Mouse (Mus musculus) CH12F3 (cell line): ENCODE results near the gene Efhd2.

Experiments
- in situ Hi-C: fragments of 300-500 bp; cut with MboI; formaldehyde crosslinking; loops from 2 replicates; pipeline ENCODE4 v1.14.3; 2020; ENCODE audit warnings: low sequenced_read_pairs

Efhd2 gene

GRCm38 (mm10) chr4:141881289-141881914, 6.7 kb upstream of the Efhd2 start:
- in situ Hi-C loops, result no loop called here

DNA sequence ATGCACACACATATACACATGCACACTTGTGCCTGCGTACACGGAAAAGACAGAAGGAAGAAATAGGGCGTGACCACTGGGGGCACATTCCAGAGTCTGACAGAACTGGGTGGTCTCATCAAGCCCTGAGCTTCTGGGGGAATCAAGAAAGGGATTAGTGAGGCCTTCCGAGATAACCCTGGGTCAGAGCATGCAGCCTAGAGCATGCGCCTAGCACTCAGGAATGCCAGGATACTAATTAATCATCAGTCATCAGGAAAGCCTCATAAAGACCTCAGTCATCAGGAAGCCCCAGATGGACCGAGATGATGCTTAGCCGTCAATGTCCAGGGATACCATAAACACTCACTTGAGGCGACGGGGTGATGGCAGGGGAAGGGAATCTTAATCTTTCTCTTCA, 5.2 kb upstream of the Efhd2 start:
- in situ Hi-C loops, result no loop called here

- in situ Hi-C loops, result no loop called here
These were observed 4.4 kb upstream of the Efhd2 start for GRCm38 (mm10) chr4:141879074-141879473.

DNA sequence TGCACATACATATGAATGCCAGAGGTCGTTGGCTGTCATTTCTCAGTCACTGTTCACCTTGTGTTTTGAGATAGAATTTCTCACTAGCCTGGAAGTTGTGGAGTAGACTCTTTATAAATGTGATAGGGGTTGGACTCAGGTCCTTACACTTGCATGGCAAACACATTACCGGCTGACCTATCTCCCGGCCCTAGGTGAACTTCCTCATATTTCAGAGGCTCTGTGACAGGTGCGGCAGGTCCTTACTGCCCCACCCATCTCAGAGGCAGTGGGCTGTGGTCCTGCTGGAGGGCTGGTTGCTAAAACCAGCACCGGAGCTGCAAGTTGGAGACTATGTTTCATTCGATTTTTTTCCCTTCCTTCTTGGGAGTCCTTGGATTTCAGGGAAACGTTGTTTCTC, 3.9 kb upstream of the Efhd2 start:
- in situ Hi-C loops, result no loop called here

GRCm38 (mm10) chr4:141875481-141876108, 875 bp upstream of the Efhd2 start:
- in situ Hi-C loops, result no loop called here

DNA sequence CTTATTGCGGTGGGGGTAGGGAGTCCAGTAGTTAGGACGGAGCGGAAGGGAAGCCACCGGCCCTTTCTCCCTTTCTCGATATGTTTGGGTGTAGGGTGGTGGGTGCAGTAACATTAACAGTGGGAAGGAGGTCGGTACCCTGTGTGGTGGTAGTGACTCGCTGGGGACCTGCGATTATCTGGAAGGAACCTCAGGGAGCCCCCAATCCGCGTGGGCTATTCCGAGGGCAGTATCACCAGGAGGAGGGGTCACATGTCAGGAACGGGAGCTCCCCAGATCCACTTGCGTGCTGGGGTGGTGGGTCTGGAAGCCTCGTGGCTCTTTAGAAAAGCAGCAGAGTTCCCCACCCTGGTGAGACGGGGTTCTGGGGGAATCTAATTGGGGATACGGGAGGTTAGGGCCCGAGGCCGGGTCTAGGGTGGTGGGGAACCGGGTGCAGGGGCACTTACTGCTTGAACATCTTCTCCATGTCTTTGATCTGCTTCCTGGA, 564 bp downstream of the Efhd2 start:
- in situ Hi-C loops, result no loop called here

- in situ Hi-C loops, result no loop called here
These were observed 1.7 kb downstream of the Efhd2 start for GRCm38 (mm10) chr4:141872977-141873376.

DNA sequence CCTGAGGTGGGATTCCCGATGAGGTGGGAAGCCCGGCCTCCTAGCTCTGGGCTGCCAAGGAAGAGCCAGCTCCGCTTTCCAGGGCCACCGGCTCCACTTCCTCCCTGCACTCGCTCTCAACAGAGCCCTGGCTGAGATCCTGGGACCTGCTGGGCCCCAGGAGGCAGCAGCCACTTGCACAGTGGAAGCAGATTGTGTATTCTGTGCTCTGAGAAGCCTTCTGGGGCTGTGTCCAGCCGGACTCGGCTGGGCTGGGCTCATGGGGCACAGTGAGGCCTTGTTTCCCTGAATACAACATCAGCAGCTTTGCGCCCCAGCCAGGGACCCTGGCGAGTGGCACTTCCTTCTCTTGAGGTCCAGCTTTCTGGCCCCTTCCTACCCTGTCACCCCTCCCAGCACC, 2.8 kb downstream of the Efhd2 start:
- in situ Hi-C loops, result no loop called here

DNA sequence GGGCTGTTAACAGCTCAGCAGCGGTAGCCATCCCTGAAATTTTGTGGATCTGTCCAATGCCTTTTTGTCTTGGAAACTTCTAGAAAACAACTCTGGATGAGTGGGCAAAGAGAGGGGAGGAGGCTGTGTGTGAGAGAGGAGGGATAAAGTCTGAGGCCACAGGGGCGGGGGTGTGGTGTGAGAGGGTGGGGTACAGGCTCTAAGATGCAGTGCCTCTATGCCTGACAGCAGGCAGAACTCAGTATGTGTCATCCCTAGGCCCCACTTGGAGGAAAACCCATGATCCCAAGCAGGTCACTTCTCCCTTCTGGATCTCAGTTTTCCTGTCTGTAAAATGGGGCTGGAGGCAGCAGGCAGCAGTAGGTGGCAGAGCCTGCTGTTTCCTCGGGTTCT, 3.4 kb downstream of the Efhd2 start:
- in situ Hi-C loops, result no loop called here

- in situ Hi-C loops, result no loop called here
These were observed 3.9 kb downstream of the Efhd2 start for GRCm38 (mm10) chr4:141870666-141871332.

- in situ Hi-C loops, result no loop called here
These were observed 5.1 kb downstream of the Efhd2 start for GRCm38 (mm10) chr4:141869436-141870215.

DNA sequence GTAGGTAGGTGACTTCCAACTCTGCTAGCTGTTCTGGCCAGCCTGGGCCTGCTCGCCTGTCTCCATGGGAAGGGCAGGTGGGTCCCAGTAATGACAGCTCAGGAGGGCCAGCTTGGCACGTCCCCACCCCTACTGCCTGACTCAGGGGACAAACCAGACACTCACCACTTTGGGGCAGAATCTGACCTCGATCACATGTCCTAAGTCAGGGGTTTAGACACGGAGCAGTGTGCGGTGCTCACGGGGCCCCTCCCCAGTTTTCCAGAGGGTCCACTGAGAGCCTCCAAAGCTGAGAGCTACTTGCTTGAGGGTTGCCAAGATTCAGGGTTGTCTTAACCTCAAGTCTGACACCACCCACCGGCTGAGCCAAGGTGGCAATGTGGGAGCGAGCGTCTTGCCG, 6.7 kb downstream of the Efhd2 start:
- in situ Hi-C loops, result no loop called here

DNA sequence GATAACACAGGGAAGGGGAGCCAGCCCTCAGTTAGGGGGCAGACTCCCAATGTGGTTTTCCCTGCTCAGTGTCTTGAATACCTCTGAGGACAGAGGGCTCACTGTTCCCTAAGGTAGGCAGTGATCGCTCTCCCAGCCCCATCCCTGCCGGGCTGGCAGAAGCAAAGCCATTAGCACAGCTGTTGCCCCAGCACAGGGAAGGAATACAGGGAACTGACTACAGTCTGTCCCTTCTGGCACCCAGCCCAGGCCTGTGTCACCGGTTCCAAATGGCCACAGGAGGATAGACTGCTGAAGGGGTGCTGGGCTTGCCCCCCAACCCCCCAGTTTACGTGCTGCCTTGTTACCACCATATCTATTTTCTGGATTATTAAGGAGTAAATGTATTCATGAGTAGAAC, 7.2 kb downstream of the Efhd2 start:
- in situ Hi-C loops, result no loop called here

DNA sequence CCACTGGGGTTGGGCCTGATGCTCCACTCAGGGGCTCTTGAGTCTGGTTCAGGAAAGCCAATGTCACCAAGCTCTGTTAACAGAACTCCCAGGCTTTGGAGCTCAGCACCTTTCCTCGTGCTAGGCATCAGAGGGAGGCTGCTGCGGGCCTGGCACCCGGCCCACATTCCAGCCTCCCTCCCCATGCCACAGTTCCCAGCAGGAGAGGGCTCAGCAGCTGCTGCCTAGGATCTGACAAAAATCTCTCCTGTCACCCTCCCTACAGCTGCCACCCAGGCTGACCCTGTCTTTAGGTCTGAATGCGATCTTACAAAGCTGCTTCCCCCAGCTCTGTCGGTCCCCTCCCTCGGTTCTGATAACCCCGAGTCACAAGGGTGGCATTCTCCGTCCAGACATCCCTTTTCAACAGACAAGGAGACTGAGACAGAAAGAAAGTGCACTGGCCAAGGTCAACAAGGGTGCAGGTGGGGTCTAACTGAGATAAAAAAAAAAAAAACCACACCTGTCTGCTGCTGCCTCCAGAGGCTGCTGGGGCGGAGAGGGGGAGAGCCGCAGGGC, 7.7 kb downstream of the Efhd2 start:
- in situ Hi-C loops, result no loop called here

DNA sequence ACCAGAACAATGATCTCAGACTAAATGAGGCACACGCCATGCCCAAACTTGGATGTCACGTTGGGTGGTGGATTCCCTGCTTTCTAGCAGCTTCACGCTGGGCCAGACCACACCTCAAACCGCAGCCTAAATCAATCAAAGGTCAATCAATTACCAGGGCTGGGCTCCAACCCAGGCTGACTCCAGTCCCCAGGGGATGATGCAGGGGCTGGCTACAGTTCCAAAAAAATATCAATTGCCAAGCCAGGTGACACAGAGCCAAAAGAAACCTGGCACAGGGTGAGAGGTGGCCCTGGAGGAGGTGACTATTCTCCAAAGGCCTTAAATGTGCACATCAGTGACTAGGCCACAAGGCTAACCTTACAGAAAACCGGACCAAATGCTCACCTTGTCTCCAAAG, 9.1 kb downstream of the Efhd2 start:
- in situ Hi-C loops, result no loop called here

DNA sequence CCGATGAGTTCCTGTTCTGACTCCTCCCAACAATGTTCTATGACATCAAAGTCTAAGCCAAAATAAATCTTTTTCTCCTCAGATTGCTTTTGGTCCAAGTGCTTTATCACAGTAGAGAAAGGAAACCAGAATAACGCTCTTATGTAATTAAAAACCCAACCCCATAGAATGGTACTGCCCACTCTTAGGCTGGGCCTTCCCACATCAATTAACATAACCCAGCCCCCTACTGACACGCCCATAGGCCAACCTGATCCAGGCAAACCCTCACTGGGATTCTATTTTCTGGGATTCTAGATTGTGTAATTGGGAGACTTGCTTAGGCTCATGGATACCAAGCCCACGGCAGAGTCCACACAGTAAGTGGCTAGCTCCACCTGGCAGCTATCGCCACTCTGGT, 9.7 kb downstream of the Efhd2 start:
- in situ Hi-C loops, result no loop called here

DNA sequence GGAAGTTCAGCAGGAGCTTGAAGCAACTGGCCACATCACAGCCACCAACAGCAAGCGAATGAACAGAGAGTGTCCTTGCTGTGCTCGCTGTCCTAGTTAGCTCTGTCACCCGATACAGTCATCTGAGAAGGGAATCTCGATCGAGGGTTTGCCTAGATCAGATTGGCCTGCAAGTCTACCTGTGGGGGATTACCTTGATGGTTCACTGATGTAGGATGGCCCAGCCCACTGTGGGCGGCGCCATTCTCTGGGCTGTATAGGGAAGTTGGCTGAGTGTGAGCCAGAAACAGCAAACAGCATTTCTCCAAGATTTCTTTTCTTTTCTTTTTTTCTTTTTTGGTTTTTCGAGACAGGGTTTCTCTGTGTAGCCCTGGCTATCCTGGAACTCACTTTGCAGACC, 10.2 kb downstream of the Efhd2 start:
- in situ Hi-C loops, result no loop called here

GRCm38 (mm10) chr4:141863726-141864280, 10.9 kb downstream of the Efhd2 start:
- in situ Hi-C loops, result no loop called here

DNA sequence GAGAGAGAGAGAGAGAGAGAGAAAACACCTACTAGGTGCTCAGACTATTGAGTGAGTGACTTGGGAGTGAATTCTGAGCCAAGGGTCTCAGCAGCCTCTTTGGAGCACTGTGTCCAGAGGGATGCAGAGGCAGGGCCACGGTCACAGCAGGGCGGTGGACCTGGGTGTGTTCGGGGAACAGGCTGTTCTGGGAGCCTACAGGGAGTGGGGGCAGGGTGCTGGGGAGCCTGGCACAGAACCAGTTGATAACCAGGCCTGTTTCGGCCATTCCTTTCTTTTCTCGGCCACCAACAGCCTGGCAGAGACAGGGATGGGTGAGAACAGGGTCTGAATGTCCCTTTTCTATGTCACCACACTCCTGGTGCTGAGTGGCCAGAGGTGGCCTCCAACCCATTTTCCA, 11.9 kb downstream of the Efhd2 start:
- in situ Hi-C loops, result no loop called here

DNA sequence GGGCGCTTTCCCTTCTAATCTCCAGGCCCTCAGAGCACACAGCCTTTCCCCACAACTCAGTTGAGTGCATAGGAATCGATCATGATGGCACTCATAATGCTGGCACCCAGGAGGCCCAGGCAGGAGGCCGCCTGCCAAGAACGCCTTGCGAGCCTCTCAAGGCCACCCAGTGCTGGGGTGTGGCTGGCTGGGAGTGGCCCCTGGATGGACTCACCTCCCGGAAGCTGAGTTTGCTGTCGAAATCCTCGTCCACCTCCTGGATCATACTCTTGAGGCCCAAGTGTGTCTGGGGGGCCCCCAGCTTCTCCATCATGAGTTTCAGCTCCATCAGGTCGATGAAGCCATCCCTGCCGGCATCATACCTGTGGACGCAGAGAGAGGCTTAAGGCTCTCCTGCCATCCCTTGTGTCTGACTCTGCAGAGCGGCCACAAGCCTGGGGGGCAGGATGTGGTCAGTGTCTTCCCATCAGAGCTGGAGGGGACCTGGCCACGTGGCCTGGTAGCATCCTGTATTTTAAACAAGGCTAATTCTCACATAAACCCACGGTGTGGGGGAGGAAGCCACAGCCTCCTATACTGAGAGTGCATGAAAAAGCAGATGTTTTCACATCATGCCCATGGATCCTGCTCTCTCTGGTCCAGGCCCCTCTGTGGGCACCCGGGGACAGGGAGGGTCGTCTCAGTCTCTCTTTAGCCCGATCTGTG, 13.0 kb downstream of the Efhd2 start:
- in situ Hi-C loops, result no loop called here
